In genomic region chr13:103073461-103073860, GRCm38 (mm10) we compare ENCODE assay signal across 28 mouse cellular contexts.
DNase-seq lines count a peak whose midpoint lies in the region; ATAC-seq lines count a peak whose summit lies in the region.
"Had no signal": no experiment of that assay in that cellular context is flagged by ENCODE, and none has a peak within 500 bp of the region (broad histone marks: within the 10 kb centered on the region; RNA-seq: fewer than 3 reads in every experiment).

No protein-coding gene starts in this region.

- H3K27me3 ChIP-seq in heart, embryonic 12.5 days (replicated peaks): no peaks in the 10 kb centered on the region
- H3K27me3 ChIP-seq: CH12.LX; embryonic facial prominence, embryonic 13.5 days; forebrain, embryonic 12.5 days; forebrain, embryonic 15.5 days; hindbrain, embryonic 12.5 days; hindbrain, embryonic 15.5 days; intestine, embryonic 15.5 days had no signal

- 72% methylated on average over 4 of the region's 4 CpGs for WGBS in heart, embryonic 12.5 days

- ATAC-seq in heart, embryonic 12.5 days (ENCODE audit: insufficient number of reproducible peaks, low FRiP score): no peak
- no peak for ATAC-seq in inflammation-experienced regulatory T-cells, adult 6 months
- ATAC-seq: forebrain, embryonic 15.5 days; intestine, embryonic 15.5 days had no signal

- H3K36me3 ChIP-seq in heart, embryonic 12.5 days: peaks cover 4% of the 10 kb centered on the region; the same call in 1 of the 2 replicates
- H3K36me3 ChIP-seq: embryonic facial prominence, embryonic 10.5 days; embryonic facial prominence, embryonic 13.5 days; forebrain, embryonic 12.5 days; forebrain, embryonic 15.5 days; G1E; heart, embryonic 10.5 days; hindbrain, embryonic 12.5 days; hindbrain, embryonic 15.5 days; intestine, embryonic 15.5 days had no signal

- H3K9ac ChIP-seq in heart, embryonic 12.5 days: no peak overlapping the region
- H3K9ac ChIP-seq: embryonic facial prominence, embryonic 13.5 days; forebrain, embryonic 12.5 days; forebrain, embryonic 15.5 days; hindbrain, embryonic 12.5 days; hindbrain, embryonic 15.5 days; intestine, embryonic 15.5 days had no signal

- H3K4me2 ChIP-seq in heart, embryonic 12.5 days: no peak overlapping the region
- H3K4me2 ChIP-seq: embryonic facial prominence, embryonic 13.5 days; forebrain, embryonic 12.5 days; forebrain, embryonic 15.5 days; hindbrain, embryonic 12.5 days; hindbrain, embryonic 15.5 days; intestine, embryonic 15.5 days had no signal

- peaks cover 14% of the 10 kb centered on the region for H3K4me1 ChIP-seq in heart, embryonic 12.5 days (replicated peaks)
- H3K4me1 ChIP-seq: embryonic facial prominence, embryonic 10.5 days; embryonic facial prominence, embryonic 13.5 days; forebrain, embryonic 12.5 days; forebrain, embryonic 15.5 days; hindbrain, embryonic 12.5 days; hindbrain, embryonic 15.5 days; intestine, embryonic 15.5 days had no signal

- H3K4me3 ChIP-seq in heart, embryonic 12.5 days: no peak overlapping the region
- H3K4me3 ChIP-seq: embryonic facial prominence, embryonic 10.5 days; embryonic facial prominence, embryonic 13.5 days; erythroblast, embryonic 14.5 days; forebrain, embryonic 12.5 days; forebrain, embryonic 15.5 days; heart, adult 2 months; heart, embryonic 10.5 days; hindbrain, embryonic 12.5 days; hindbrain, embryonic 15.5 days; intestine, embryonic 15.5 days had no signal

- peak; percentile 25 to 75 for DNase-seq in adrenal gland, adult (ENCODE audit: inconsistent age in 2 of 2, low spot score in 1 of 2)
- no peak for DNase-seq in adrenal gland, postnatal 4 days (ENCODE audit: low spot score in 2 of 2)
- peak; percentile 91 for DNase-seq in heart, adult 11 months
- DNase-seq in 3T3-L1 (ENCODE audit: low read depth, low spot score): peak; percentile 33
- peak; percentile 23 for DNase-seq in adrenal gland, postnatal 14 days
- DNase-seq in retina, embryonic 14.5 days (ENCODE audit: low spot score): no peak
- DNase-seq: B cell, adult 2 months; cerebellum, adult 11 months; cerebellum, adult 2 months; cerebellum, adult 9-11 months; cerebellum, postnatal 25 days; embryo, embryonic 11 days; gastrocnemius, postnatal 25 days; heart, adult 2 months; kidney, adult 11 months had no signal

- peaks cover 3% of the 10 kb centered on the region; the same call in 1 of the 2 replicates for H3K9me3 ChIP-seq in heart, embryonic 12.5 days (replicated peaks)
- H3K9me3 ChIP-seq: embryonic facial prominence, embryonic 13.5 days; forebrain, embryonic 12.5 days; forebrain, embryonic 15.5 days; G1E; heart, embryonic 10.5 days; hindbrain, embryonic 12.5 days; hindbrain, embryonic 15.5 days; intestine, embryonic 15.5 days had no signal

- H3K27ac ChIP-seq in heart, embryonic 12.5 days (ENCODE audit: poor library complexity, severe bottlenecking): no peak overlapping the region
- H3K27ac ChIP-seq: embryonic facial prominence, embryonic 10.5 days; embryonic facial prominence, embryonic 13.5 days; forebrain, embryonic 12.5 days; forebrain, embryonic 15.5 days; heart, adult 2 months; heart, embryonic 10.5 days; hindbrain, embryonic 12.5 days; hindbrain, embryonic 15.5 days; intestine, embryonic 15.5 days had no signal

Comparison
In these comparisons a context has a peak if more than half of its experiments do, and no peak if none do; other contexts are left out.
1. DNase-seq: peak in adrenal gland, adult (2 of 2), heart, adult 11 months (single experiment), 3T3-L1 (single experiment) and adrenal gland, postnatal 14 days (single experiment); none in adrenal gland, postnatal 4 days (0 of 2) and retina, embryonic 14.5 days (single experiment).